Mouse (Mus musculus): Measurements from ENCODE around the gene Dtd2. TPM values are rescaled to one million over a fixed set of nuclear protein-coding genes. Genes with fewer than 3 reads are reported as not detected.
A peak's percentile ranks its signal among the peaks of the same experiment; 100 is the strongest.

The Dtd2 gene
- 2.3 and 2.8 TPM in 2 replicates for polyA plus RNA-seq (2012; rRNA removed)

- DNase-seq (ENCODE audit: low read depth in 1 of 2, low spot score in 2 of 2) = peak; percentile 69 to 89
- no peaks in the 10 kb centered on the region for H3K27me3 ChIP-seq (ENCODE audit: control insufficient read depth, insufficient read depth, low read length)
- no peak for TF ChIP-seq CTCF (IDR thresholded peaks at IDR 0.05; ENCODE audit: extremely low read depth, insufficient read depth, insufficient read length, insufficient replicate concordance)
- TF ChIP-seq POLR2A (IDR thresholded peaks at IDR 0.05; ENCODE audit: low read depth, low read length) = peak; percentile 95
- 2% methylated on average over 46 of the region's 46 CpGs for WGBS
- peaks cover 4% of the 10 kb centered on the region; the same call in 1 of the 2 replicates for H3K36me3 ChIP-seq (ENCODE audit: control insufficient read depth, insufficient read depth, low read length)
- H3K4me1 ChIP-seq (ENCODE audit: control insufficient read depth, insufficient read depth, insufficient read length) = peaks cover 3% of the 10 kb centered on the region; the same call in 1 of the 2 replicates
- peak within 1 kb of the TSS; percentile 62 for H3K27ac ChIP-seq (ENCODE audit: insufficient read depth, low read length)
- H3K4me3 ChIP-seq (ENCODE audit: extremely low read depth, insufficient read depth, insufficient read length) = peak within 1 kb of the TSS; percentile 91
These were observed at the start of gene Dtd2 for GRCm38 (mm10) chr12:52005877-52006632. Gene Dtd2 (minus strand): TSS chr12:52006501.

- Histone ChIP-seq H3K27ac (ENCODE audit: insufficient read depth, low read length) (no peak overlapping the region), H3K27me3 (ENCODE audit: control insufficient read depth, insufficient read depth, low read length) (no peaks in the 10 kb centered on the region), H3K36me3 (ENCODE audit: control insufficient read depth, insufficient read depth, low read length) (no peaks in the 10 kb centered on the region), H3K4me3 (ENCODE audit: extremely low read depth, insufficient read depth, insufficient read length) (no peak overlapping the region), H3K4me1 (ENCODE audit: control insufficient read depth, insufficient read depth, insufficient read length) (peaks cover 2% of the 10 kb centered on the region; the same call in 1 of the 2 replicates)
- no peak for DNase-seq (ENCODE audit: low read depth in 1 of 2, low spot score in 2 of 2)
- TF ChIP-seq POLR2A (IDR thresholded peaks at IDR 0.05; ENCODE audit: low read depth, low read length) (no peak), CTCF (IDR thresholded peaks at IDR 0.05; ENCODE audit: extremely low read depth, insufficient read depth, insufficient read length, insufficient replicate concordance) (no peak)
- 22% methylated on average over 2 of the region's 2 CpGs for WGBS
These were observed 43.0 kb upstream of the Dtd2 start for GRCm38 (mm10) chr12:52049324-52049723.

DNA sequence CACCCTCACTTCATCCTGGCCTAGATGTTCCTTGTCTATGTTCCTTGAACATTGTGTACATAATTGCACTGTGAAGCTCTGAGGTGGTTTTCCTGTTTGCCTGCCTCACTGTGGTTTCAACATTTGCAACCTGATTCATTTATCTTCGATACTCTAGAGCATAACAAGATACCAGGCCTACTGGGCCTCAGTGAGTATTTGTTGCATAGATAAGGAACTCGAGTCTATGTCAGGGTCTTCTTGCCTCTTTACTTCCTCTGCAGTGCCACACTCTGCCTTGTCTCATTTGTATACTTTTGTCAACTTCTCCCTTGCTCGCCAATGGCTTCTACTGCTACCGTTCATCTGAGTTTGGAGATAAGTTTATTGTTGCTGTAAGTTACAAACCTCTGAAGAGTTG lies 40.1 kb upstream of the Dtd2 start:
- Histone ChIP-seq H3K4me1 (ENCODE audit: control insufficient read depth, insufficient read depth, insufficient read length) (peaks cover 2% of the 10 kb centered on the region; the same call in 1 of the 2 replicates), H3K4me3 (ENCODE audit: extremely low read depth, insufficient read depth, insufficient read length) (no peak overlapping the region), H3K27me3 (ENCODE audit: control insufficient read depth, insufficient read depth, low read length) (no peaks in the 10 kb centered on the region), H3K27ac (ENCODE audit: insufficient read depth, low read length) (no peak overlapping the region), H3K36me3 (ENCODE audit: control insufficient read depth, insufficient read depth, low read length) (no peaks in the 10 kb centered on the region)
- TF ChIP-seq POLR2A (IDR thresholded peaks at IDR 0.05; ENCODE audit: low read depth, low read length) = no peak
- TF ChIP-seq CTCF (IDR thresholded peaks at IDR 0.05; ENCODE audit: extremely low read depth, insufficient read depth, insufficient read length, insufficient replicate concordance) = no peak
- 27% methylated on average over 4 of the region's 4 CpGs for WGBS
- DNase-seq (ENCODE audit: low read depth in 1 of 2, low spot score in 2 of 2) = no peak

DNA sequence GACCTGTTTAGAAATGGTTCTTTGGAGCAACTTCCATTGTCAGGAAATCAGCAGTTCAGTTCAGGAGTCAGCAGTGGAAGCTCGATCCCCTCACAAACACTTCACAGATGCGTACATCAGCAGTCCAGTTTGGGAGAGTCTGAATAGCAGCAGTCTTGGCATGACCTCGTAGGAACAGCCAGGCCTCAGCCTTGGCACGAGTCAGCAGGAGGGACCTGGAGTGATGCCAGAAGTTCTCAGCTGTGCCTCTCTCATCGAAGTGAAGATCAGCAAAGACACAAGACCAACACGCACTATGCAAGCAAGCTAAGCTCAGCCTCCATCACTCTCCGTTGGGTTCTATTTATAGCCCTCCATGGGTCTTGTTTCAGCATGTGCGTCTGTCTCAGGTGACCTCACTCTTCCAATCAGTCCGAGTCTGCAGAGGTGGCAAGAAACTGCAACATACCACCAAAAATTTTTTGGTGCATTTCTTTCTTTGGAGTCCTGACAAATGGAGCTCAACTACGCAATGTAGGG lies 36.6 kb upstream of the Dtd2 start:
- no peak overlapping the region for H3K27ac ChIP-seq (ENCODE audit: insufficient read depth, low read length)
- no peaks in the 10 kb centered on the region for H3K27me3 ChIP-seq (ENCODE audit: control insufficient read depth, insufficient read depth, low read length)
- TF ChIP-seq POLR2A (IDR thresholded peaks at IDR 0.05; ENCODE audit: low read depth, low read length) = no peak
- no peak for TF ChIP-seq CTCF (IDR thresholded peaks at IDR 0.05; ENCODE audit: extremely low read depth, insufficient read depth, insufficient read length, insufficient replicate concordance)
- WGBS = 68% methylated on average over 10 of the region's 10 CpGs
- H3K4me3 ChIP-seq (ENCODE audit: extremely low read depth, insufficient read depth, insufficient read length) = no peak overlapping the region
- H3K4me1 ChIP-seq (ENCODE audit: control insufficient read depth, insufficient read depth, insufficient read length) = no peaks in the 10 kb centered on the region
- DNase-seq (ENCODE audit: low read depth in 1 of 2, low spot score in 2 of 2) = no peak
- no peaks in the 10 kb centered on the region for H3K36me3 ChIP-seq (ENCODE audit: control insufficient read depth, insufficient read depth, low read length)

DNA sequence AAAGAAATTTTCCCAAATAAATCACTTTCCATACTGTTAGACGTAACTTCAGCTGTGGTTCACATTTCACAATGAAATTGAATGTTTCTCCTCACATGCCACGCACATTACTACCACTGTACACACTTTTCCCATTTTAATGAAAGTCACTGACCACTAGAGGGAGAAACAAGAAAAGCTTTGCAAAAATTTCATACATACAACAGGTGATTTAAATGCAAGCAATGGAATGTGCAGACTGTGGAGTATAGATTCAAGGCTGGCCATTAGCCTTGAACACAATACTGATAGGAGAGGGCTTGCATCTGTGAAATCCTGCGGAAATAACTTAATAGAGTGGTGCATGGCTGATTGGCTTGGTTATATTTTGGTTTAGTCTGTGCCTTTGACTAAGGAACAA lies 32.1 kb upstream of the Dtd2 start:
- no peak for DNase-seq (ENCODE audit: low read depth in 1 of 2, low spot score in 2 of 2)
- no peaks in the 10 kb centered on the region for H3K27me3 ChIP-seq (ENCODE audit: control insufficient read depth, insufficient read depth, low read length)
- no peaks in the 10 kb centered on the region for H3K36me3 ChIP-seq (ENCODE audit: control insufficient read depth, insufficient read depth, low read length)
- H3K27ac ChIP-seq (ENCODE audit: insufficient read depth, low read length) = no peak overlapping the region
- WGBS = 48% methylated on average over 3 of the region's 3 CpGs
- H3K4me1 ChIP-seq (ENCODE audit: control insufficient read depth, insufficient read depth, insufficient read length) = no peaks in the 10 kb centered on the region
- no peak for TF ChIP-seq CTCF (IDR thresholded peaks at IDR 0.05; ENCODE audit: extremely low read depth, insufficient read depth, insufficient read length, insufficient replicate concordance)
- TF ChIP-seq POLR2A (IDR thresholded peaks at IDR 0.05; ENCODE audit: low read depth, low read length) = no peak
- no peak overlapping the region for H3K4me3 ChIP-seq (ENCODE audit: extremely low read depth, insufficient read depth, insufficient read length)

DNA sequence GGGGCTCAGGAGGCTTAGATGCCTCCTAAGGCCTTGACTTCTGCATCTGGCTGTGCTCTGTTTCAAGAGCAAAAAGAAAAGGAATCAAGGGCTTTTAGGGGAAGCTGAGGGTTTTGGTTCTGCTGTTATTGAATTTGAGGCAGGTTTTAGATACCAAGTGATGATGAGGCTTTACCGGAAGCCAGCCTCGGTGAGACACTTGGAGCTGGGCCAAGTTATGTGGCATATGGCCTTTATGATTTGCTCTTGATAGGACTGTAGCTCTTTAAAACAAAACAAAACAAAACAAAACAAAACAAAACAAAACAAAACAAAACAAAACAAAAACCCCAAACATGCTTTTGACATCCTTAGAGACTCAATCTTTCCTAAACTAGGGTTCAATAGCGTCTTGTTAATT lies 28.7 kb upstream of the Dtd2 start:
- no peak for DNase-seq (ENCODE audit: low read depth in 1 of 2, low spot score in 2 of 2)
- no peak for TF ChIP-seq CTCF (IDR thresholded peaks at IDR 0.05; ENCODE audit: extremely low read depth, insufficient read depth, insufficient read length, insufficient replicate concordance)
- no peak for TF ChIP-seq POLR2A (IDR thresholded peaks at IDR 0.05; ENCODE audit: low read depth, low read length)
- no peak overlapping the region for H3K4me3 ChIP-seq (ENCODE audit: extremely low read depth, insufficient read depth, insufficient read length)
- H3K27me3 ChIP-seq (ENCODE audit: control insufficient read depth, insufficient read depth, low read length) = no peaks in the 10 kb centered on the region
- H3K4me1 ChIP-seq (ENCODE audit: control insufficient read depth, insufficient read depth, insufficient read length) = no peaks in the 10 kb centered on the region
- no peak overlapping the region for H3K27ac ChIP-seq (ENCODE audit: insufficient read depth, low read length)
- WGBS = 70% methylated on average over 3 of the region's 3 CpGs
- H3K36me3 ChIP-seq (ENCODE audit: control insufficient read depth, insufficient read depth, low read length) = no peaks in the 10 kb centered on the region

DNA sequence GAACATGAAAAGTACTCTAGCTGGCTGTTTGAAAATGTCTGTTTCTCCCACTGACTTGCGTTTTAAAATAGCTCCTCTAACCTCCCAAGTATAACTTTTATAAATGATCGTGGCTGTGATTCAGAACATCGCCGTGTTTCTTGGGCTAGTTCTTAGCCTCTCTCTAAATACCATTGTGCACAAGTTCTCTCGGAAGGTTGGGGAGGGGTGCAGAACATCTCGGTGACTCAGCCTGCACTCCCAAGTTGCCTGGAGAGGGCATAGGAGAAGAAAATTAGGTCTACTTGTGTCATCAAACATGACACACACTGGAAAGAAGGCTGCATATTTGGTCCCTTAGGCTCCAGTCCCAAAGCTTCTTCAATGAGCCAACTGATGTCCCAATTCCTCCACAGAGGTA lies 26.0 kb upstream of the Dtd2 start:
- H3K4me3 ChIP-seq (ENCODE audit: extremely low read depth, insufficient read depth, insufficient read length) = no peak overlapping the region
- no peak for TF ChIP-seq CTCF (IDR thresholded peaks at IDR 0.05; ENCODE audit: extremely low read depth, insufficient read depth, insufficient read length, insufficient replicate concordance)
- no peak for TF ChIP-seq POLR2A (IDR thresholded peaks at IDR 0.05; ENCODE audit: low read depth, low read length)
- no peaks in the 10 kb centered on the region for H3K4me1 ChIP-seq (ENCODE audit: control insufficient read depth, insufficient read depth, insufficient read length)
- no peak overlapping the region for H3K27ac ChIP-seq (ENCODE audit: insufficient read depth, low read length)
- no peaks in the 10 kb centered on the region for H3K36me3 ChIP-seq (ENCODE audit: control insufficient read depth, insufficient read depth, low read length)
- no peaks in the 10 kb centered on the region for H3K27me3 ChIP-seq (ENCODE audit: control insufficient read depth, insufficient read depth, low read length)
- no peak for DNase-seq (ENCODE audit: low read depth in 1 of 2, low spot score in 2 of 2)
- 93% methylated on average over 6 of the region's 6 CpGs for WGBS
